Mouse (Mus musculus): ENCODE data around the gene 4930469K13Rik. TPM values are rescaled to one million over a fixed set of nuclear protein-coding genes. Genes with fewer than 3 reads are reported as not detected.

4930469K13Rik gene
- polyA plus RNA-seq, 1 experiment: not detected

DNA sequence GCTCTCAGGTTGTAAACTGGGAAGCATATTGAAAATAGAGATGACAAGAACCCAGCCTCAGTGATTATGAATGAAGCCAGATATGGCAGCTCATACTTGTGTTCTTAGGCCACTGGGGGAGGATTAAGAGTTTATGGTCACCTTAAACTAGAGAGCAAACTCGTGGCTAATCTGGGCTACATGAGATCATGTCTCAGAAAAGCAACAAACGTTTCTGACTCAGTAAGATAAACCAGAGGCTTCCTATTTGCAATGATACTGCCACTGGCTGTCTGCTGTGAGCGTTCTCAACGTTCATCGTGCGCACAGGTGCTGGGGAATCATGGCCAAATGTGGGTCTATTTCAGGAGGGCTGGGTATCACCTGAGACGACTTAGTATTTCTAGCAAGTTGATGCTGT is 14.6 kb downstream of the 4930469K13Rik start:
- Histone ChIP-seq H3K4me3 (replicated peaks) (no peak overlapping the region), H3K27me3 (replicated peaks) (no peaks in the 10 kb centered on the region), H3K4me1 (peaks cover 68% of the 10 kb centered on the region), H3K9me3 (no peaks in the 10 kb centered on the region), H3K36me3 (replicated peaks; ENCODE audit: low read length) (peaks cover 99% of the 10 kb centered on the region)
- TF ChIP-seq FLI1 (IDR thresholded peaks at IDR 0.05; ENCODE audit: low read length) (no peak), GATA1 (IDR thresholded peaks at IDR 0.05; ENCODE audit: borderline replicate concordance, low read length) (no peak)

DNA sequence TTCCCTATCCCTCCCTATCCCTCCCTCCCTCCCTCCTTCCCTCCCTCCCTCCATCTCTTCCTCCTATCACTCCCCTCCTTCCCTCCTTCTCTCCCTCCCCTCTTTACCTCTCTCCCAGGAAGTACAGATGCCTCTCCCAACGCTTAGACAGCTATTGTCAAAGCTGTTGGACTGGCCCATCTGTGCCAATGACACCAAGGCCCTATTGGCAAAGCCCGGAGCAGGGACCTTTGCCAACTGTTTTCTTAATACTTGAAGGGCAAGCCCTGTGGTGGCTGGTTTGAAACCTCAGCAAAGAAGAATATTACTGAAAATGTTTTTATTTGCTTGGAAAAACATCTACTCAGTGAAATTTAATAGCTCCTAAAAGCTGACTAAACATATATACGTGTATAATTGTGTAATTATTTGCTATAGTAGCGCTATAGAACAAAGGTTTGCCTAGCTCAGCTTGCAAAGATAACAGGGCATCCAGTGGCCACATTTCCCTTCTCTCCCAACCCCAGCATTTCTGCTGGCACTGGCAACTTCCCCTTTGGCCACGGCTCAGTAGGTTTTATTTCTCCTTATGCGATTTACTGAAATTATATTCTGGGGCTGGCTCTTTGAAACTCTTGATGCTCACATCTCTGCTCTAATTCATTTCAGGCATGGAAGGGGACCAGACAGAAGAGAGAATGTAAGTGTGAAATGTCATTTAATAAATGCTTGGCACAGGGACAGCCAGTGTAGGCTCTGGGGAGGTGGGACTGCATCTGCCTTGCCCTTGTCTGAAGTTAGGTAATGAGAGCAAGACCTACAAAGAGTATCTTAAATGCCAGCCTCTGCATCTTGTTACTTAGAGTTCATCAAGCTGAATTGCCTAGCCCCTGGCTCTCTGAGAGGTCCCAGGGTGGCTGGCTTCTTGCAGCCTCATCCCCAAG is 18.6 kb downstream of the 4930469K13Rik start:
- TF ChIP-seq GATA1 (IDR thresholded peaks at IDR 0.05; ENCODE audit: borderline replicate concordance, low read length) (no peak), FLI1 (IDR thresholded peaks at IDR 0.05; ENCODE audit: low read length) (no peak)
- Histone ChIP-seq H3K27me3 (replicated peaks) (no peaks in the 10 kb centered on the region), H3K4me3 (replicated peaks) (no peak overlapping the region), H3K36me3 (replicated peaks; ENCODE audit: low read length) (peaks cover 99% of the 10 kb centered on the region), H3K9me3 (no peaks in the 10 kb centered on the region), H3K4me1 (peaks cover 90% of the 10 kb centered on the region)

GRCm38 (mm10) chr11:34078581-34078980 is 19.8 kb downstream of the 4930469K13Rik start:
- H3K9me3 ChIP-seq: no peaks in the 10 kb centered on the region
- TF ChIP-seq FLI1 (IDR thresholded peaks at IDR 0.05; ENCODE audit: low read length) (no peak), GATA1 (IDR thresholded peaks at IDR 0.05; ENCODE audit: borderline replicate concordance, low read length) (no peak)
- H3K27me3 ChIP-seq (replicated peaks): no peaks in the 10 kb centered on the region
- H3K4me1 ChIP-seq: peaks cover 90% of the 10 kb centered on the region
- no peak overlapping the region for H3K4me3 ChIP-seq (replicated peaks)
- peaks cover 99% of the 10 kb centered on the region for H3K36me3 ChIP-seq (replicated peaks; ENCODE audit: low read length)

DNA sequence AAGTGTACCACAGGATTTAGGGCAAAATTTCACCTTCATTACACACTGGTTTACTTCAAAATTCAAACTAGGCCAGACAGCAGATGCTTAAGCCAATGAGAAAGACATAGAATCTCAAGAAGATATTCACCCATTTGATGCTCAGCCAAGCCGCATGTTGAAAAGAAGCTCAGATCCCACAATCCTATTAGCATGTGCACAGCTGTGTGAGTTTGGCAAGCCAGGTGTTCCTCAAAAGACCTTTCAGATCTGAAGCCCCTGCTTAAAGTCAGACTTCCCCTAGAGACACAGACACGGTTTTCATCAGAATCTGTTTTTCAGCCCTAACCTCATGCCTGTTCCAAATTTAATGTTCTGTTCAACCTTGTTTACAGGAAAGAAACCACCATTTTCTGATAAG is 20.5 kb downstream of the 4930469K13Rik start:
- Histone ChIP-seq H3K9me3 (no peaks in the 10 kb centered on the region), H3K36me3 (replicated peaks; ENCODE audit: low read length) (peaks cover 97% of the 10 kb centered on the region), H3K27me3 (replicated peaks) (no peaks in the 10 kb centered on the region), H3K4me3 (replicated peaks) (no peak overlapping the region), H3K4me1 (peaks cover 88% of the 10 kb centered on the region)
- TF ChIP-seq GATA1 (IDR thresholded peaks at IDR 0.05; ENCODE audit: borderline replicate concordance, low read length) (no peak), FLI1 (IDR thresholded peaks at IDR 0.05; ENCODE audit: low read length) (no peak)

GRCm38 (mm10) chr11:34073776-34074175 is 24.6 kb downstream of the 4930469K13Rik start:
- Histone ChIP-seq H3K9me3 (no peaks in the 10 kb centered on the region), H3K4me1 (peaks cover 94% of the 10 kb centered on the region), H3K4me3 (replicated peaks) (no peak overlapping the region), H3K36me3 (replicated peaks; ENCODE audit: low read length) (peaks cover 97% of the 10 kb centered on the region), H3K27me3 (replicated peaks) (no peaks in the 10 kb centered on the region)
- TF ChIP-seq FLI1 (IDR thresholded peaks at IDR 0.05; ENCODE audit: low read length) (no peak), GATA1 (IDR thresholded peaks at IDR 0.05; ENCODE audit: borderline replicate concordance, low read length) (no peak)

GRCm38 (mm10) chr11:34072309-34072708 is 26.0 kb downstream of the 4930469K13Rik start:
- Histone ChIP-seq H3K36me3 (replicated peaks; ENCODE audit: low read length) (peaks cover 97% of the 10 kb centered on the region), H3K27me3 (replicated peaks) (no peaks in the 10 kb centered on the region), H3K4me1 (peaks cover 94% of the 10 kb centered on the region), H3K9me3 (no peaks in the 10 kb centered on the region), H3K4me3 (replicated peaks) (peak overlapping the region; percentile 80)
- TF ChIP-seq FLI1 (IDR thresholded peaks at IDR 0.05; ENCODE audit: low read length): no peak
- TF ChIP-seq GATA1 (IDR thresholded peaks at IDR 0.05; ENCODE audit: borderline replicate concordance, low read length): no peak

GRCm38 (mm10) chr11:34070596-34070995 is 27.8 kb downstream of the 4930469K13Rik start:
- peaks cover 97% of the 10 kb centered on the region for H3K36me3 ChIP-seq (replicated peaks; ENCODE audit: low read length)
- no peaks in the 10 kb centered on the region for H3K27me3 ChIP-seq (replicated peaks)
- peaks cover 95% of the 10 kb centered on the region for H3K4me1 ChIP-seq
- no peaks in the 10 kb centered on the region for H3K9me3 ChIP-seq
- peak overlapping the region; percentile 29 for H3K4me3 ChIP-seq (replicated peaks)
- TF ChIP-seq FLI1 (IDR thresholded peaks at IDR 0.05; ENCODE audit: low read length) (no peak), GATA1 (IDR thresholded peaks at IDR 0.05; ENCODE audit: borderline replicate concordance, low read length) (no peak)

- TF ChIP-seq FLI1 (IDR thresholded peaks at IDR 0.05; ENCODE audit: low read length): no peak
- no peak; the same call in 2 of the 3 replicates for TF ChIP-seq GATA1 (IDR thresholded peaks at IDR 0.05; ENCODE audit: borderline replicate concordance, low read length)
- H3K4me1 ChIP-seq: peaks cover 99% of the 10 kb centered on the region
- H3K27me3 ChIP-seq (replicated peaks): no peaks in the 10 kb centered on the region
- H3K9me3 ChIP-seq: no peaks in the 10 kb centered on the region
- peak overlapping the region; percentile 87 for H3K4me3 ChIP-seq (replicated peaks)
- H3K36me3 ChIP-seq (replicated peaks; ENCODE audit: low read length): peaks cover 82% of the 10 kb centered on the region
Observed at GRCm38 (mm10) chr11:34063702-34064485, 34.5 kb downstream of the 4930469K13Rik start.

DNA sequence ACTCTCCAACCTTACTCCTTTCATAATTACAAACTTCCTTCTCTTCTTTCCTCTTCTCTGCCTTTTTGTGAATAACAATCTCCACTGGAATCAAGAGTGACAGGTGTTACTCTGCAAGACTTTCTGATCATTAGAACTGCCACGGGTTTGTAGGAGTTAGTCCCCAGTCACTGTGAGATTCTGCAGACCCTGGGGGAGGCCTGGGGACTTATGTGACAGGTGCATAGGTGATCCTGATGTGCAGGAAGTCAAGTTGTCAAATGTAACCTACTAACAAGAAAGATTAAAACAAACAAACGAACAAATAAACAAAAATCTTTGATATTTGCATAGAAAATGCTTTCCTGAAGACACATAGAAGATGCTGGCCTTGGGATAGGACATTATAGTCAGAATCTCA is 35.1 kb downstream of the 4930469K13Rik start:
- Histone ChIP-seq H3K27me3 (replicated peaks) (no peaks in the 10 kb centered on the region), H3K36me3 (replicated peaks; ENCODE audit: low read length) (peaks cover 81% of the 10 kb centered on the region), H3K4me1 (peaks cover 99% of the 10 kb centered on the region), H3K9me3 (no peaks in the 10 kb centered on the region), H3K4me3 (replicated peaks) (peak overlapping the region; percentile 87)
- TF ChIP-seq GATA1 (IDR thresholded peaks at IDR 0.05; ENCODE audit: borderline replicate concordance, low read length) (no peak), FLI1 (IDR thresholded peaks at IDR 0.05; ENCODE audit: low read length) (no peak)
